Mouse (Mus musculus): ENCODE measurements around the gene Sec1. TPM values are rescaled to one million over a fixed set of nuclear protein-coding genes. Genes with fewer than 3 reads are reported as not detected.

Gene Sec1
- total RNA-seq, 2 experiments from 2014 or later = 2.5 to 3.5 TPM

- DNase-seq (ENCODE audit: low spot score in 2 of 2) = no peak
Measured at GRCm38 (mm10) chr7:45705443-45705864, 11.3 kb upstream of the Sec1 start.

DNA sequence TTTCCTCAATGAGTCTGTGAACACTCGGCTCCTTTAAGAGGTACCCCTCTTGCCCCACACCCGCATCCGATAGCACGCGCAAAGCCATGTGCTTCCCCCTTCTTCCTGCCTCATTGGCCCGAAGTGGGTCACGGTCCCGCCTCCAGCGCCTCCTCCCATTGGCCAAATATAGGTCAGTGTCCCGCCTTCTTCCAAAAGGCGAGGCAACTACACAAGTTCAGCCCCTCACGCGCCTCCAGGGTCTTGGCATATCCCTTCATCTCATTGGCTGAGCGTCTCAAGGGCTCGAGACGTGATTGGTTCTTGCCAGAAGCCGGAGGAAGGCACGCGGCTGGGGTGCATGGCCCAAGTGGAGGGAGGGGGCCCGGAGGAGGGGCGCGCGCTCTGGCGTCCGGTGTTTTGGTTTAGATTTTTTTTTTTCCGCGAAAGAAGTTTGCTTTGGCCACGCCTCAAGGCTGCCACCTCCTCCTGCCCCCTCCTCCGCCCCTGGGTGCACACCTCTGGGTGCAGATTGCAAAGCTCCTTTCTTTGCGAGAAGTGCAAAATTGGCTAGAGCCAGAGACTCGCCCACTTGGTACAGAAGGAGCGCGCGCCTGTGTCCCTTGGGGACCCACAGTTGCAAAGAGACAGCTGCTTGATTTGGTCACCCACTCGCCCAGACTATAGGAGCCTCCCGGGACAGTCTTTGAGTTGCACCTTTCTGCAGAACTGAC is 10.7 kb upstream of the Sec1 start, which contains the start of gene Dbp:
Gene Dbp, plus strand, starts transcription at position 359 of the 713 bp plus-strand sequence.
- peak; percentile 100 for DNase-seq (ENCODE audit: low spot score in 2 of 2)

DNA sequence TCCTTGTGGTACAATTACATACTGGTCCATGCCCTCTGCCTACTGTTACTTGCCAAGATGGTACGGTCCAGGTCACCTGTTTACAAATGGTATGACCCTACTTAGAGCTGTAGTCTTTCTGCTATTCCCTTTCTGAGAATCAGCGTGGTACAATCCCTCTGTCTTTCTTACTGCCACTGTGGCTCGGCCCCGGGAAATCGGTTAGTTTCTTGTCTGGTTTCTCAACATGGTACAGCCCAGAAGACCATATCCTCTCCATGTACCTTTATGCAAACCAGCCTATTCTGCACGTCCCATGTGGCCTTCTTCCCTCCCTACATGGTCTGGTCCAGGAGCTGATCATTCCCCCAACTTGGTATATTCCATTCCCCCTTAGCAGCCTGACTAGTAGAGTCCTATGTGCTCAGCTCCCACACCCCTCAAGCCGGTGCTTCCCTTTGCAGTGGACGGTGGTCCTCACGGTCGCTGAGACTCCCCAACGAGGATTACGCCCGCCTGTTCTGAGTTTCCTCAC is 9.9 kb upstream of the Sec1 start:
- peak; percentile 76 to 85 for DNase-seq (ENCODE audit: low spot score in 2 of 2)

DNA sequence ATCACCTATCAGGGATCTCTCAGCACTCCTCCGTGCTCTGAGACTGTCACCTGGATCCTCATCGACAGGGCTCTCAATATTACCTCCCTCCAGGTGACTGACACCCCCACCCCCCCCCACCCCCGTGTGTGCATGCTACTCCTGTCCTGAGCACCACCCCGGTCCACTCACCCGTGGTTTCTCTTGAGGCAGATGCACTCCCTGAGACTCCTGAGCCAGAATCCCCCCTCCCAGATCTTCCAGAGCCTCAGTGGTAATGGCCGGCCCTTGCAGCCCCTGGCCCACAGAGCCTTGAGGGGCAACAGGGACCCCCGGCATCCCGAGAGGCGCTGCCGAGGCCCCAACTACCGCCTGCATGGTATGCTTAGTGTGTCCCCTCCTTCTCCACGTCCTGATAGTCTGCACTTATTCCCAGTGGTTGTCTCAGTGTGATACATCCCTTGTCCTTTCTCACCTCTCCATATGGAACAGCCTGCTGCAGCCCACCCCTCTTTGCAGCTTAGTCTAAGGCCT is 9.4 kb upstream of the Sec1 start:
- no peak for DNase-seq (ENCODE audit: low spot score in 2 of 2)

GRCm38 (mm10) chr7:45702809-45703520 is 8.8 kb upstream of the Sec1 start:
- DNase-seq (ENCODE audit: low spot score in 2 of 2) = no peak

DNA sequence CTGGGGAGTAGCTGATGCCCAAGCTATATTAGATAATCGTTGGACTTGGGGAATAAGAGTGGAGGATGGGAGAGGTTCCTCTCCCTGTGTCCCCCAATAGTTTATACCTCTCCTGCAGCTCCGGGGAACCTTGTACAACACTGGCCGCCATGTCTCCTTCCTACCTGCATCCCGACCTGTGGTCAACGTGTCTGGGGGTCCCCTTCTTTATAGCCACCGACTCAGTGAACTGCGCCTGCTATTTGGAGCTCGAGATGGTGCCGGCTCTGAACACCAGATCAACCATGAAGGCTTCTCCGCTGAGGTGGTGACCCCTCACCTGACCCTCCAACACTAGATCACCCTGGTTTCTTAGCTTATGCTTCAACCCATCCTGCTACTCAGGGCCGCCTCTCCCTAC is 8.1 kb upstream of the Sec1 start:
- no peak for DNase-seq (ENCODE audit: low spot score in 2 of 2)

GRCm38 (mm10) chr7:45701607-45702006 is 7.4 kb upstream of the Sec1 start:
- DNase-seq (ENCODE audit: low spot score in 2 of 2) = no peak

- DNase-seq (ENCODE audit: low spot score in 2 of 2) = no peak
Measured at GRCm38 (mm10) chr7:45701072-45701471, 6.9 kb upstream of the Sec1 start.

DNA sequence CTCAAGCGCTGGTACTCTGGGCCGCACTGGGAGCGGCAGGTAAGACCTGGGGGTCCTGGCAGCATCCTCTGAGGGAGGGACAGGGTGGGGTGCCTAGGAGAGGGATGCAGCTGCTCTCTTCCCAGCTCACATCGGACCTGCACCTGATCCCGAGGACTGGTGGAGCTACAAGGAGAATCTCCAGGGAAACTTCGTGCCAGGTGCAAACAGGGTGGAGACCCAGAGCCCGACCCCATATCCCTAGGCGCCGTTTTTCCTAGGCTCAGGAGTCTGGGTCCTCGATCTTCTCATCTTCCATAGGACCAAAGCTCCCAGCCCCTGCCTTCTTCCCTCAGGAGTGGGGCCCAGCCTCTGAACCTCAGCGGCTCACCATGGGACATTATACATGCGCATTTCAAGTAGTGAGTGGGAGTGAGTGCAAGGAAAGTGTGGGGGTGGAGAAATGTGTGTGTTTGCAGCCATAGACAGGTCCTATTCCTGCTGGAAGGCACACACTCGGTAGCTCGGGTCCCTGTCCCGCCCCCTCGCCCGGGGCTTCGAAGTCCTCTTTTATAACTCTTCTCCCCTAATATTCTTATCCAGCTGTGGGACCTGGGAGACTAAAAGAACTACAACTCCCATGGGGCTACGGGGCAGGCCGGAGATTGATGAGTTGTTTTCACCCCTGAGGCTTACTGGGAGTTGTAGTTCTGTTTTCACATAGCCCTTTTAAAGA is 6.3 kb upstream of the Sec1 start:
- DNase-seq (ENCODE audit: low spot score in 2 of 2) = peak; percentile 79 to 93

GRCm38 (mm10) chr7:45699523-45700141 is 5.4 kb upstream of the Sec1 start, which contains the start of gene Car11:
Car11 (plus strand) TSS chr7:45699843.
- DNase-seq (ENCODE audit: low spot score in 2 of 2) = no peak

GRCm38 (mm10) chr7:45697894-45698293 is 3.7 kb upstream of the Sec1 start:
- no peak for DNase-seq (ENCODE audit: low spot score in 2 of 2)

GRCm38 (mm10) chr7:45695098-45695497 is 896 bp upstream of the Sec1 start:
- DNase-seq (ENCODE audit: low spot score in 2 of 2) = no peak

GRCm38 (mm10) chr7:45692364-45692763 is 1.8 kb downstream of the Sec1 start:
- no peak for DNase-seq (ENCODE audit: low spot score in 2 of 2)

GRCm38 (mm10) chr7:45689800-45690199 is 4.4 kb downstream of the Sec1 start:
- no peak for DNase-seq (ENCODE audit: low spot score in 2 of 2)

- DNase-seq (ENCODE audit: low spot score in 2 of 2) = no peak
Measured at GRCm38 (mm10) chr7:45689099-45689498, 5.1 kb downstream of the Sec1 start.

- DNase-seq (ENCODE audit: low spot score in 2 of 2) = no peak
Measured at GRCm38 (mm10) chr7:45686841-45687240, 7.4 kb downstream of the Sec1 start.

DNA sequence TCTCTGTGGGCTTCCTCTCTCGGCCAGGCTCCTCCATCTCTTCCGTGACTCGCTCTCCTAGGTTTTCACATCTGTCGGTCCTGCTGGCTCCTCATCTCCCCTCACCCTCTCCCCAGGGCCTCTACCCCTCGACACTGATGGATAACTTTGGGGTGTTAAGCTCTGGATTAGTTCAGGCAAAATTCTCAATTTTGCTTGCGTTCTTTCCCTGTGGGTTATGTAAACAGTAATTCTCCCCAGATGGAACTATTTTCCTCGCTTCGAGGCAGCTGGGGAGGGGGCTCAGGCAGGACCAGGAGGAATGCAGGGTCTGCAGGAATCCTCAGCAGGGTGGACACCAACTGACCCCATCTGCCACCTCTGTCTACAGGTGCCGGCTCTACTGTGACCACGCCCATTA is 8.4 kb downstream of the Sec1 start:
- DNase-seq (ENCODE audit: low spot score in 2 of 2) = no peak

DNA sequence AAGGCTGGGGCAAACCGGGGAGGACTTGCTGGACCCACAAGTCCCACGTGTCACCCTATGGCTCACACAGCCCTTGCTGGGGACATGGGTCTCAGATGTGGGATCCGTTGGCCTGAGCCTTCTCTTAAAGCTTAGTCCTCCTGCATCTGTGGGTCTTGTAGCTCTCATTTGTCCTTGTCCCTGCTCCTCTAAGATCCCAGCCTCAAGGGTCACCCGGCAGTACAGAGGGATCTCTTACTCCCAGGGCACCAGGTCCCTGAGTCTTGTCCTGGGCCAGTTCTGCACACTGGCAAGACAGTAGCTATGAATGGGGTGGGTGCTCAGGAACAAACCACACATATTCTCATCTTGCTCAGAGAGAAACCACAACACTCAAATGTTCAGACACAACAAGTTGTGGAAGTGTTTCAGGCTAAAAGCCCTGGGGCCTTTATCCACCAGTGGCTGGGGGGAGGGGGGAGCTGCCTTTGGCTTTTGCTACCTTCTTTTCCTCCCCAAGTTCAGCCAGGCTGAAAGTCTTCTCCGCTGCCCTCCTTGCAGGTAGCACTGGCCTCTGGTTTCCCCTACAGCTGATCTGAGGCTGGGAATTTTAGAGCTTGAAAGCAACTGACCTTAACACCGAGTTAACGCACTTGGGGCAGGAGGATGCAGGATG is 10.7 kb downstream of the Sec1 start, which contains the start of gene Ntn5:
Gene Ntn5, plus strand, starts transcription at position 627 of the 655 bp plus-strand sequence.
- no peak for DNase-seq (ENCODE audit: low spot score in 2 of 2)

DNA sequence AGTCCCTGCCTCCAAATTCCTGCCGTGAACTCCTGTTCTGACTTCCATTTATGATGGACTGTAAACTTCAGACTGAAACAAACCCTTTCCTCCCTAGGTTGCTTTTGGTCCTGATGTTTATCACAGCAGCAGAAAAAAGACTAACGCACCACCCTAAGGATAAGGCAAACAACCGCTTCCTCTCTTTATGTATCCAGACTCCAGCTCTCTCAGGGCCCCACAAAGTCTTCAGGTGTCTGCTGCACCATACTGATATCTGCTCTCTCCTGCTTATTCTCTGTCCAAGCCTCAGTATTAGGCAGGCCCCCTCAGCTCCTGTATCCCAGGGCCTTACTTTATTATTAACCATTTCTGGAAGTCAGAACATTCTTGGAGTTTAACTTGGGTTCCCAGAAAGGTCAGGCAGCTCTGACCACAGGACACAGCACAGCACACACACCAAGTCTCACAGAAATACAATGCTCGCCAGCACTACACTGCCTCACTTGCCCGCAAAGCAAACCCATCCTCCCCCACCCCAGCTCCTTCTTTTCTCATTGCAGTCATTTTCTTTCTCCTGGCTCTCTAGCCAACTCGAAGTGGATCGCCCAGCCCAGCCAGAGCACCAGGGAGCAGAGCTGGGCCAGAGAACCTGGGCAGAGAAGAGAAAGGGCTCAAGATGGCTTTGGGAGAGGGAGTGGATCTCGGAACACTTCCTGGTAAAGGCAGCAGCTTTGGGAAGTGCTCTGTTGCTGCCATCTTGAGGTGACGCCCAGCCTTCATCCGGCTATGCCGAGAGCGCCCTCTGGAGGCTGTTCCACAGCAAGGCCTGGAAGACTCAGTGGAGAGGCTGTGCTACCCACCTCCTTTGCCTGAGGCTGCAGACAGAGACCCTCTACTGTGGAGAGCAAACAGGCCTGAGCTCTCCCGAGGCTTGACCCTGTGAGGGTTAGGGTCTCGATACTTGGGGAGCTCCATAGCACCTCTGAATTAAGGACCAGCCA is 11.8 kb downstream of the Sec1 start:
- DNase-seq (ENCODE audit: low spot score in 2 of 2) = peak; percentile 80 to 90
